In the genomic region with DNA sequence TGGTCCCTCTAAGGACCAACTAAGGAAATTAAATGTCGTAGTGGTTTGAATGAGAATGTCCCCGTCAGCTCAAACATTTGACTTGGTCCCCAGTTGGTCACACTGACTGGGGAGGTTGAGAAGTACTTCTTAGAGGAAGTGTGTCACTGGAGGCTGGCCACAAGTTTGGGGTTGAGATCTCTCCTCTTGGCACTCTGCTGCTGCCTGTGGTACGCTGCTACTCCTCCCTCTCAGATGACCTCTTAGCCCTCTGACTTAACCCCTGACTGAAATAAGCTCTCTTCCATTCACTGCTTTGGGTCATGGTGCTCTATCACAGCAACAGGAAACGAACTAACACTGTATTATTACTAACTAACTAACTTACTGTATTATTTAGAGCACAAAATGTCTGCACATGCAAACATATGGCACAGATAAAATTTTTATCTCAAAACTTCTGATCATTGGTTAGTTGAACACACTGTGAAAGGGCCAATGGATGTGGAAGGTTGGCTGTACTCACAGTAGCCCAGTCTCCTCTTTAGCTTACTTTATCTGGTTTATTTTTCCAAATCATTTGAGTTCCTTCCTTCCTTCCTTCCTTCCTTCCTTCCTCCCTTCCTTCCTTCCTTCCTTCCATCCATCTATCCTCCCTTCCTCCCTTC, we compare ENCODE assay signal across 1 mouse cellular context.
TF ChIP-seq lines count a peak whose summit lies in the region.

No protein-coding gene starts in this region.

TF ChIP-seq in MEL, 35 proteins besides CTCF, POLR2A, EP300 and RAD21 (continued from another document):
- no peak for TF ChIP-seq MXI1 (IDR thresholded peaks at IDR 0.05; ENCODE audit: low read depth, low read length)
